Mouse (Mus musculus) megakaryocyte progenitor cell, adult 5-6 weeks (primary cell): ENCODE data around the gene D7Ertd443e. TPM values are rescaled to one million over a fixed set of nuclear protein-coding genes. Genes with fewer than 3 reads are reported as not detected.

Experiments
- ATAC-seq: replicated peaks from 2 replicates; pipeline ENCODE4 v1.8.0; 2016; ENCODE audit warnings: mild to moderate bottlenecking, moderate TSS enrichment, inconsistent platforms; ENCODE audit not compliant: poor library complexity
- total RNA-seq, 2 experiments: library from RNA; stranded (forward) in 1 of 2; stranded (reverse) in 1 of 2; fragments of 157-497, 149-512 nt in 1 of 2; fragments of 200-1000 nt in 1 of 2; gene quantifications; 2 replicates each; pipeline versions ENCODE4 v1.2.3 to v1.2.4; 2015 to 2017

D7Ertd443e gene
- total RNA-seq, 2 experiments from 2014 or later = not detected

DNA sequence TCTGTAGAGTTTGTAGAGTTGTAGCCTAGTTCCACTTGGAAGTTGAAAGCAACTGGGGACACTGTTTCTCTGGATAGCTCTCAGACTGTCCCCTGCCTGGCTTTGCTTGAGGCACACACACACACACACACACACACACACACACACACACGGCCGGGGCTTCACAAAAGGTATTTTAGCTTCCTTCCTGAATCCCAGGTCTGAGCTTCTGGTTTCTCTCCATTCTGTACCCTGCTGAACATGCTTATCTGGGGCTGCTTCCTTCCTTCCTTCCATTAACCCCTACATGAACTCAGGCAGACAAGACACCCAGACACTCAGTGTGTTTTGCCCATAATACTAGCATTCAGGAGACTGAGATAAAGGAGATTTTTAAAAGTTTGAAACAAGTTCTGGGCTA lies 155.6 kb downstream of the D7Ertd443e start:
- no peak for ATAC-seq

DNA sequence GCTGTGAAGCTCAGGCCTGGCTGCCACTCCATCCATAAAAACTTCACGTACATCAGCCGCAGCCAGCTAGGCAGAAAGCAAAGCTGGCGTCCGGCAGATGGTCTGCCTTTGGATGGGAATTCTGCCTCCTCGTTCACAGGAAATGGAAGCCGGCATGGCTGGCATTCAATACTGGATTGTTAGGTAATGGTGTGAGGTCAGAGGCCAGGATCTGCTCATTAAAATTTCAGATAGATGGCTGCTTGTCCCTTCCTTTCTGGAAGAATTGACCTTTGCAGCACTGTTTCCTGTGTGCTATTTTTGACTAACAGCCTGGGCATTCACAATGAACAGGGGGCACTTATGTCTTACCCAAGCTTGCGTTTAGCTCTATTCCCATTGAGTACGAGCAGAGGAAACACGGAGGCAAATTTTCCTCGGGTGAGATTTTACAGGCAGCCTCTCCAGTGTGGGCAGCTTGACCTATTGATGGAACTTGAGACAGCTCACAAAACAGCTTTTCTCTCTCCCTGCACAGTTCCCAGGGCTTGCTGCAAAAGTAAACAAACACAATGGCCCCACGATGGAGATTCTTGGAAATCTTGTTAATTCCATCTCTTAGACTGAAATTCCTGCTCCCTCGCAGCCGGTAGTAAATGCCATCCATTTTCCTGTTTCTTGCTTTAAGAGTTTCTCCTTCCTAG lies 157.5 kb downstream of the D7Ertd443e start:
- no peak for ATAC-seq

DNA sequence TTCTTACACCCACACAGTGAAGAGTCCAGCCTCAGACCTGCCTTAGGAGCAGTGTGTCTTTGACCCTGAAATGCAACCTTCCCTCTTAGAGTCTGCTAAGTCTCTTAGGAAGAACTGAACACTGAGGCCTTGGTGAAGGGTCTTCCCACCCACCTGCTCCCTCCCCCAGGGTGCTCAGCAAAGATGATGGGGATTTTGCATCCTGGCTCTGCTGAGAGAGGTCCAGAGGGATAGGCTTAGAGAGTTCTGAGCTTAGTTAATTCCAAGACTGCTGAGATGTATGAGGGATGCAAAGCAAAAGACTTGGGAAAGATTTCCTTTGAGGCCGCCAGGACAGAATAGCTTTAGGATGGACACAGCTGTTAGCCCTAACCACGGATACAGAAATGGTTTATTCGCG lies 158.4 kb downstream of the D7Ertd443e start:
- no peak for ATAC-seq

DNA sequence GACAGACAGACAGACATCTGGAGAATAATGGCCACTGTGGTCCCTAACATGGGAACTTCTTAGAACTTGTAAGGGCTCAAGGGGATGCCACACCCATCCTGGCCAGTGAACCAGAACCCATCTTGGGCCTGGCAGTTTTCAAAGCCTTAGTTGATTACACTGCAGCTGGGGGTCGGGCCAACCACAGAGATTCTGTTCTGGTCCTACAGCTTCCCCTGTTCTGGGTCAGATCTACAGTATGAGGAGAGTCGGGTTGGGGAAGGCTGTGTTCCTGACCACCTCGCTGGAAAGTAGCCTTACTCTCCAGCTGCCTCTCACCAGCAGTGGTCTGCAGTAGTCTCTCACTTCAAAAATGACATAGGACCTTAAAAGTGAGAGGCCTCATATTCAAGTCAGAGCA lies 159.2 kb downstream of the D7Ertd443e start:
- no peak for ATAC-seq

DNA sequence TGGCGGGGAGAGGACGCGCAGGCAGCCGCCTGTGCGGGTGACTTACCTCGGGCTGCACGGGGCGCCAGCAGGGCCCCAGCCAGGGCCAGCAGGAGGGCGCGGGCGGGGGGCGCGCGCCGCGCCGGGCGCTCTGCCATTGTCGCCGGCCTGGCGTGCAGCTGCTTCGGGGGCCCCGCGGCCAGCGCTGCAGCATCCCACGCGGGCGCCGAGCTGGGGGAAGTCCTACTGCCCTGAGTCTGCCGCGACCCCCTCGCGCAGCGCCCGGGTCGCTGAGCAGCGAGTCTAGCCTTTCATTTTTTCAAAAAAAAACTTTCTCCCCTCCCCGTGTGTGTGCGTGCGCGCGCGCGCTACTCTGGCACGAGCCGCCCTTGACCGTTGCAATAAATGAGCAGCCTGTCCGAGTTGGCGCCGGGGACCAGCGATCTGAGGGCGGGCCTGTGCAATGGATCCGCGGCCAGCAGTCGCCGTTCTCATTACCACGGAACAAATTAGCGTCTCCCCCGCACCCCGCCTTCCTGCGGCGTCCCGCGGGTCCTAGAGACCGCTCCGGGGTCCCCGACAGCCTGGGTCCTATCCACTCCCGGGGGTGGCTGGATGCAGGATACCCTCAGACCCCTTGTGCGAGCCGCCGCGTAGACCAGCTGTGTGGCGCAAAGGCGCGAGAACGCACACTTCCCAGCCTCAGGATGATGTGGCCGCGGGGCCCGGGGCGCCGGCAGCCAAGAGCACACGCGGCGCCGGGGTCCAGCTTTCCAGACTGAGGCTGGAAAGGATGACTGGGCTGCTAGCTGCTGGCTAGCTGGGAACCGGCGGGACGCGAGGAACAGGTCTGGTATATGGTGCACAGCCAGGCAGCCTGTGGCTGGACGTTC lies 160.5 kb downstream of the D7Ertd443e start:
- no peak for ATAC-seq

DNA sequence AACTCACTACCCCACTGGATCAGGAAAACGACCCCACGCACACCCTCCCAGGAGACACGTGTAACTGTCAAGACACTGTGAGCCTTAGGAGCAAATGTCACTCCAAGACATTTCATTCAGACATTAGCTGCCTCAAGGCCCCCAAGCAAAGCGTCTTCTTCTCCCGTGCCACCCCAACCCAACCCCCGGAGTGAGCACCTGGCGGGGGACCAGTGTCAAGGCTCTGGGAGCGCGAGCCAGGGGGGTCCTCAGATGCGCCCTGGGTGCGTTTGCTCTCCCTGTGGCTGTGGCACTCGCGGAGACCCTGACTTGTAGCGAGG lies 161.1 kb downstream of the D7Ertd443e start:
- no peak for ATAC-seq

DNA sequence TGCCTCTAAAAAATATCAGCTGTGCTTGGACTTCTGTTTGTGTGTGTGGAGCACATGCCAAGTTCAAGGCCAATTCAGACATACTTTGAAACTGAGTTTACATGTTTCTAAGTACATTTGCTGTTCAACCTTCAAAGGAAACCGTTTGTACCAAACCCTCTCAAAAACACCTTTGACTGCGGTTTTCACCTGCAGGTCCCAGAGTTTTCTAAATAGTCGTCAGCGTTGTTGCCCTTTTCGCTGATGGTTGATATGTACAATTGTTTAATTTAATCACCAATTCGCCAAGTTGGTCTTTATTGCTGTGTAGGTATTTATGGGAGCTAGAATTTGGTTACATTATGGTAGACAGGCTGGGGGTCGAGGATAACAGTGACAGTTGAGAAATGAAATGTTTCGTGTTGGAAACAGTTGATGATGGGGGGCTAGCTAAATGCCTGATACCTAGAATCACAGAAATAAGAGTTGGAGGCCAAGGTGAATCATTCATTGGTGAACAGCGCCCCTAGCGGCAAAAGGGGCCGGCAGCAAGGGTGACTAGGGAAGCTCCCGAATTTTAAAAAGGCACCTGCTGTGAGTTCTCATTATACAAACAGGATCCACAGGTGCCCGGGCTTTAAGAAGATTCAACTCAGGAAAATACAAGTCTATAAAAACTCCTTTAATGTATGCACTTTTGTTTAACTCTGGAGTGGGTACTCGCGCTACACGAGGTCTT lies 161.9 kb downstream of the D7Ertd443e start:
- peak; percentile 75 for ATAC-seq

Other genes with a start within 250 kb of the D7Ertd443e start
- gene Adam12, start 153.5 kb downstream of the D7Ertd443e start, total RNA-seq (2015) = 0.02 and 0.24 TPM in 2 replicates
- 0.12 TPM in 1 of 2 replicates, not detected in the other for gene Adam12, start 153.5 kb downstream of the D7Ertd443e start, total RNA-seq (2017)